9 mouse cellular contexts compared by ENCODE assay signal in the genomic region with DNA sequence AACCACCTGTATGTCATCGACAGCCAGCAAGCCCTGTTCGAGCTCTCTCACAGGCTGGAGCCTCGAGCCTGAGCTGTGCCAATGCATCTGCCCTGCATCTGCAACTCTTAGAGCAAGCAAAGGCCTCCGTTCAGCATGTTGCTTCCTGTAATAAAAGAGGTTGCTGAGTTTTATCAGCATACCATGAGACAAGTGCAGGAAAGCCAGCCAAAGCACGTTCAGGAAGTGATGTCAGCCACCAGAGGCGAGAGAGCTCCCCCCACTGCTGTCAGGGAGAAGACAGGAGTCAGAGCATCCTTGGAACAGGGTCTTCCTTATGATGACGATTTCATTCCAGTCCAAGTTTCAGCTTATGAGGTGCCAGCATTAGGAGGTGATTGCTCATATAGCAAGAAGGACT. TPM values are rescaled to one million over a fixed set of nuclear protein-coding genes. Genes with fewer than 3 reads are reported as not detected.
DNase-seq lines count a peak whose midpoint lies in the region; ATAC-seq and TF ChIP-seq lines count a peak whose summit lies in the region.
"Had no signal": no experiment of that assay in that cellular context is flagged by ENCODE, and none has a peak within 500 bp of the region (broad histone marks: within the 10 kb centered on the region; RNA-seq: fewer than 3 reads in every experiment).

No protein-coding gene starts in this region.

- no peaks in the 10 kb centered on the region for H3K27me3 ChIP-seq in hindbrain, postnatal 0 days (ENCODE audit: insufficient read depth, low read length)
- H3K27me3 ChIP-seq in hindbrain, embryonic 12.5 days, result no peaks in the 10 kb centered on the region

- no peak for DNase-seq in hindbrain, postnatal 0 days (ENCODE audit: low spot score)
- DNase-seq in kidney, postnatal 10 days, result peak; percentile 49
- no peak for DNase-seq in cerebellum, adult 18-20 months
- no peak for DNase-seq in retina, postnatal 1 day
- DNase-seq in spleen, postnatal 14 days (ENCODE audit: low spot score in 2 of 2), result no peak
- DNase-seq: adrenal gland, postnatal 14 days had no signal

- no peaks in the 10 kb centered on the region for H3K9me3 ChIP-seq in hindbrain, postnatal 0 days (ENCODE audit: low read length)
- no peaks in the 10 kb centered on the region for H3K9me3 ChIP-seq in hindbrain, embryonic 12.5 days (replicated peaks)

- peak; percentile 31; the same call in 1 of the 2 replicates for TF ChIP-seq CTCF in hindbrain, postnatal 0 days (IDR thresholded peaks at IDR 0.05; ENCODE audit: low read depth)

- H3K4me1 ChIP-seq in hindbrain, postnatal 0 days (ENCODE audit: insufficient read depth, low read length), result peaks cover 5% of the 10 kb centered on the region; the same call in 1 of the 2 replicates
- peaks cover 17% of the 10 kb centered on the region for H3K4me1 ChIP-seq in hindbrain, embryonic 12.5 days

- no peak overlapping the region for H3K4me2 ChIP-seq in hindbrain, postnatal 0 days (ENCODE audit: low read depth, low read length)
- H3K4me2 ChIP-seq in hindbrain, embryonic 12.5 days (replicated peaks), result no peak overlapping the region

- ATAC-seq in hindbrain, postnatal 0 days, result no peak
- ATAC-seq in hindbrain, embryonic 12.5 days (ENCODE audit: low FRiP score), result no peak
- ATAC-seq in granulocyte monocyte progenitor cell, adult 5-6 weeks (replicated peaks; ENCODE audit: poor library complexity, severe bottlenecking), result peak; percentile 28; the same call in 1 of the 2 replicates
- ATAC-seq in megakaryocyte progenitor cell, adult 5-6 weeks (replicated peaks; ENCODE audit: poor library complexity), result peak; percentile 65

- 65% methylated on average over 7 of the region's 7 CpGs for WGBS in hindbrain, postnatal 0 days
- 79% methylated on average over 7 of the region's 7 CpGs for WGBS in hindbrain, embryonic 12.5 days

- H3K36me3 ChIP-seq in hindbrain, postnatal 0 days (ENCODE audit: insufficient read depth, low read length), result 0 out of 2 replicates have a peak, but pooled peaks cover 3% of the 10 kb centered on the region
- peaks cover 10% of the 10 kb centered on the region; the same call in 1 of the 2 replicates for H3K36me3 ChIP-seq in hindbrain, embryonic 12.5 days

- no peak overlapping the region for H3K9ac ChIP-seq in hindbrain, postnatal 0 days (replicated peaks; ENCODE audit: low read length)
- no peak overlapping the region for H3K9ac ChIP-seq in hindbrain, embryonic 12.5 days

- H3K4me3 ChIP-seq in hindbrain, postnatal 0 days (ENCODE audit: low read length), result no peak overlapping the region
- no peak overlapping the region for H3K4me3 ChIP-seq in hindbrain, embryonic 12.5 days

- H3K27ac ChIP-seq in hindbrain, postnatal 0 days, result no peak overlapping the region
- no peak overlapping the region for H3K27ac ChIP-seq in hindbrain, embryonic 12.5 days

RNA-seq across cellular contexts. Expression of a gene that starts 48.1 kb away (rescaled TPM):
- total RNA-seq in hindbrain, postnatal 0 days (2014; rRNA removed), result 4.4 and 4.6 TPM in 2 replicates
- 5.5 and 5.9 TPM in 2 replicates for polyA plus RNA-seq in hindbrain, postnatal 0 days (2015; fragmentation: Nextera tagmentation; extraction: Ambion mirVana)
- polyA plus RNA-seq in hindbrain, embryonic 12.5 days (2016; fragmentation: Nextera tagmentation; extraction: Ambion mirVana), result 16.2 and 20.2 TPM in 2 replicates
- total RNA-seq in granulocyte monocyte progenitor cell, adult 5-6 weeks (2014; fragmentation: Nextera tagmentation), result 63.2 and 75.7 TPM in 2 replicates
- total RNA-seq in granulocyte monocyte progenitor cell, adult 5-6 weeks (2017), result 130 and 145 TPM in 2 replicates
- 60.2 and 64.5 TPM in 2 replicates for total RNA-seq in megakaryocyte progenitor cell, adult 5-6 weeks (2015)
- 150 and 189 TPM in 2 replicates for total RNA-seq in megakaryocyte progenitor cell, adult 5-6 weeks (2017)

Comparison
In these comparisons a context has a peak if more than half of its experiments do, and no peak if none do; other contexts are left out.
1. ATAC-seq: peak in granulocyte monocyte progenitor cell, adult 5-6 weeks (single experiment) and megakaryocyte progenitor cell, adult 5-6 weeks (single experiment); none in hindbrain, postnatal 0 days (single experiment) and hindbrain, embryonic 12.5 days (single experiment).
2. RNA of a gene that starts 48.1 kb away (total RNA-seq): 60.2 to 189 TPM in megakaryocyte progenitor cell, adult 5-6 weeks and 63.2 to 145 TPM in granulocyte monocyte progenitor cell, adult 5-6 weeks; 4.4 to 4.6 TPM in hindbrain, postnatal 0 days; every median in the first group is over 10 times any median in the second.